Mouse (Mus musculus): ENCODE measurements around the gene Rbm44. TPM values are rescaled to one million over a fixed set of nuclear protein-coding genes. Genes with fewer than 3 reads are reported as not detected.

The Rbm44 gene
- total RNA-seq, 4 experiments from 2014 or later: not detected

DNA sequence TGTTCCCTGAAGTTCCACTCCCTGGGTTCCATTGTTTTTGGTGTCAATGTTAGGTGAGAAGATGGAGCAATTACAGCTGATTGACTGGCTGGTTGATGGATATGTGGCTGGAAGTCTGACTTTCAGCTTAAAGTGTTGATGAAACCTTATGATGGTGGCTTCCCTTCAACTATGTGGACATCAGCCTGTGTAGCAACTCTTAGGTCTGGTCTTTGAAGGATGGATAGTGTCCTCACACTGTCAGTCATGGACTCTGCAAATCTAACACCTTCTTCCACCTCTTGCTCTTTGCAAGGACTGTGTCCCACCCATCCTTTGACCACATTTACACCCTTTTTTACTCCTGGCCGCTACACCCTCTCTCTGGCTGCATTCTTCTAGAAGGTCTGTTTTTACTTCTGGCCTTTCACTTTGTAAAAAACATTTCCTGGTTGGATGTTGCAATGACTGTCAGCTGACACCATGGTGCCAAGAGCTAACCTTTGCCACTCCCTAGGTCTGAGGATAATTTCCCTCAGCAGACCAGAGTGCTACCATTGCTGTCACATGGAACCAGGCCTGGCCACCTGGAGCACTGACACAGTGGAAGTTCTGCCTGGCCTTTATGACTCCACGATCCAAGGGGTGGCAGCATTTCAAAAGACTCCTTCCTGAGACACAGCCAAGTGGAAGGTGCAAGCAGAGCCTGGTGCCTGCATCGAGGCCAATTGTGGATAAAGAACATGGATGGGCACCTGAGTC, 62.6 kb downstream of the Rbm44 start:
- DNase-seq (ENCODE audit: low spot score in 2 of 2): peak in 1 of 2 experiments; percentile 23

DNA sequence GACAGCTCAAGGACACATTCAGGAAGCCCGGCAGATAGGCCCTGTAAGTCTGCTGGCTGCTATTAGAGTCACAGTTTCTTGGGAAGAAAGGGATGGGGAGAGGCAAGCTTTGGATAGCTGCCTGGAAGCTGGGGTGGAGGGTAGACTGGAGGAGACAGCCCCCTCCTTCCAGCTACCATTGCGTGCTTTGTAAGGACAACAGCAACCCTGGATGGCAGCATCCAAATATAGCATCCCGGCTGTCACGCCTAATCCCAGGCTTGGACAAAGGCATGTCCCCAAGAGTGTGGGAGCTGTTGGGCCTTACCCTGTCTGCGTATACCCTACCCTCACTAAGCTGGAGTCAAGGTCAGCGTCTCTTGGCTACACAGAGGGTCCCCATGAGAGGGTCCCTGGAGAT, 64.5 kb downstream of the Rbm44 start:
- peak; percentile 32 to 33 for DNase-seq (ENCODE audit: low spot score in 2 of 2)

DNA sequence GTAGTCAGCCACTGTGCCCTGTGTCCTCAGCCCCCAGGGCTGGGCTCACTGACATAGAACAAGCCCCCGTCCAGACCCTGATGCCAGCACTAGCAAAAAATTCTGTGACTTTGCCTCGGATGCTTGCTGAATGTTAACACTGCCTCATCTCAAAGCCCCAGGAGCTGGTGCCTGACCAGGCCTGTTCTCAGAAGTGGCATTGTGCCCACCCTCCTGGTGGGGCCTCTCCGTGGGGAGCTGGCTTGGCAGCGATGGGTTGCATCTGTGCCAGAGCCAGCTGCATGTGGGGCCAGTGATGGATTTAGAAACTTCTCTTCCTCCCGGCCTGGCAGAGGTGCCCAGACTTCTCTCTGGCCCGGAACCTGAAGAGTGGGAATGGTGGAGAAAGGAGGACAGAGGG, 64.9 kb downstream of the Rbm44 start:
- peak; percentile 79 to 88 for DNase-seq (ENCODE audit: low spot score in 2 of 2)

DNA sequence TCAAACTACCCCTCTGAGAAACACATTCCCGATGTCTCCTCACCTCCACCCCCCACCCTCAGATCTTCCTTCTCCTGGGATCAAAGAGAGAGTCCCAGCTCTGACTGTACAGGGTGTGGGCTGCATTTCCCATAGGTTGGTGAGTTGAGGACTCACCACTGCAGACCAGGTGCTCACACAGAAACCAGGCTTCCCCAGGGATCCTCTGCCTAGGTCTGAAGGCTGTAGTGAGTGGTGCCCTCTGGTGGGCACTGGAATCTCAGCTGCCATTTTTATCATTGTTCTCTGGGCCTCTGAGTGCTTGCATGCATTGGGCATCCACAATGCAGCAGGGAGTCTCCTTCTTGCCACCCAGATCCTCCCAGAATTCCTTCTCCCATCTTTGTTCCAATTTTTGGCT, 66.2 kb downstream of the Rbm44 start:
- DNase-seq (ENCODE audit: low spot score in 2 of 2): no peak

DNA sequence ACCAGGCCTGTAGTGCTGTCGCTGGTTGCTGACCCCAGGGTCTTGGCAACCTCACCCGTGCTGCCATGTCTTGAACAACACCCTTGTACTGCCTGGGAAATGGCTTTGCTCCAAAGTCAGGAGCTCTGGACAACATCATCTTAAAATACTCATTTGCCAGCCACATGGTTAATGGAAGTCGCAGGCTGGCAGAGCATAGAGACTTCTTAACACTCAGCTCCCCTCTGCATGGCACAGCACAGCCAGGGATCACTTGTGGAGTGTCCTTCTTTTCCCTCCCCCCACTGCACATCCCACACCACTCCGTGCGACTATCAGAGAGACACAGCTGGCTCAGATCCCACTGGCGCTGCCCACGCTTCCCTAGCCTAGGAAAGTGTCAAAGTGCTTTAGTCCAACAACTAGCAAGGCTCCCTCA, 66.7 kb downstream of the Rbm44 start:
- no peak for DNase-seq (ENCODE audit: low spot score in 2 of 2)

DNA sequence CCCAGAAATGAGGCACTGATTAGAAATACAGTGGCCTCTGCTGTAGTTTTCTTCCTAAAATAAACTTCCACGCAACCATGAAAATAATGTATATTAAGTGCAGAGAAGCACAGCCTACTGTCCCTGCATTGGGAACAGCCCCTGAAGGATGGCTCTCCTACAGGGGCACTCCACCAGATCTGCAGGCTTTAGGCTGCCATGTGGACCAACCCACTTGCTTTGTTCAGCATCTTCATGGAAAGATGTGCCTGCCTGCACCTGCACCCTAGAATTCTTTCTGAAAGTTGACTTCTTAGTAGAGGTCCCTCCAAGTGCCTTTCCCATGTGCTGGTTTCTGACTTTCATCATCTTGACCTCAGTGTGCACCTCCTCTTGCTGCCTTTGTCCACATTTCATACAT, 70.4 kb downstream of the Rbm44 start:
- no peak for DNase-seq (ENCODE audit: low spot score in 2 of 2)

DNA sequence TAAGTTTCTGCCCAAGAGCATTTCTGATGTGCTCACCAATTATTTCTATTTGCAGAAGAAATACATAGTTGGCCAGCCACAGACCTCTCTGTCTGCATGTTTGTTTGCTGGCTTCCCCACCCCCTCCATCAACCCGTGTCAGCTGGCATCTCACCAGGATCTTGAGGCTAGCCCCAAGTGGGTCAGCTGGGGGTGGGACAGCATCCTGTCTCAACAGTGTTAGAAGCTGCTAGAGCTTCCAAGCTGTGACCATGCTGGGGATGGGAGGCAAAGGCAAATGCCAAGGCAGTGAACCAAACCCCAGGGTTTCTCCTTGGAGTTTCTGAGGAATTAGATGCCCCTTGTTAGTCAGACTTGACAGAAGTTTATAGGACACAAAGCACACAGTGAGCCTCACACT, 71.1 kb downstream of the Rbm44 start:
- DNase-seq (ENCODE audit: low spot score in 2 of 2): no peak

DNA sequence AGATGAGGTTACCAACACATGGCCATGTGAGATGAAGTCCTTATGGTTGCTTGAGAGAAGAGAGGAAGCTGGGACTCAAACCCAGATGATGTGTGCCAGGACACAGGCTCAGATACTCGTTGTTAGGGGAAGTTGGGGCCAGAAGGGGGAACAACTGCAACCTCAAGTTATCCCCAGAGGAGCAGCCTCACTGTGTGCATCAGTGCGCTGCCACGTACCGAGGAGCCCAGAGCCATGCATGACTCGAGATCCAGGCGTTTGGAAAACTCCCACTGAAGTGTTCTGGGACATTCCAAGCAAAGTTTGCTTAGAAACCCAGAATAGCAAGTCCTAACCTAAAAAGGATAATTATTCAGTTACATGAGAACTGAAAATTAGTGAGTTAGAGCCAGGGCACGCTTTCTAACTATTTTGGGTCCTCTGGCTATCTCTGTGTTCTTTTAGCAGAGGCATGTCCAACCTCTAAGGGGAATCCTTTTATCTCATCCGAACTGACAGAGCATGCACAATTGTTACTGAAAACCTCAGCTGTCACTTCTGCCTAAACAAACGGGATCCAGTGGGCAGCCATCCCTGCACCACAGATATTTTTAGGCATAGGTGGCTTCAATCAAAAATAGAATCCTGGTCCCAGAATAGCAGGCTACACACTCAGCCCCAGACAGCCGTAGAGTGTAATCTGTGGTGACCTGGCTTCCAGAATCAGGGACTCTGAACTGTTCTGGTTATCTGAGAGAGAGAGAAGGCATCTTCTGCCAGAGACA, 71.8 kb downstream of the Rbm44 start:
- DNase-seq (ENCODE audit: low spot score in 2 of 2): peak in 1 of 2 experiments; percentile 58

DNA sequence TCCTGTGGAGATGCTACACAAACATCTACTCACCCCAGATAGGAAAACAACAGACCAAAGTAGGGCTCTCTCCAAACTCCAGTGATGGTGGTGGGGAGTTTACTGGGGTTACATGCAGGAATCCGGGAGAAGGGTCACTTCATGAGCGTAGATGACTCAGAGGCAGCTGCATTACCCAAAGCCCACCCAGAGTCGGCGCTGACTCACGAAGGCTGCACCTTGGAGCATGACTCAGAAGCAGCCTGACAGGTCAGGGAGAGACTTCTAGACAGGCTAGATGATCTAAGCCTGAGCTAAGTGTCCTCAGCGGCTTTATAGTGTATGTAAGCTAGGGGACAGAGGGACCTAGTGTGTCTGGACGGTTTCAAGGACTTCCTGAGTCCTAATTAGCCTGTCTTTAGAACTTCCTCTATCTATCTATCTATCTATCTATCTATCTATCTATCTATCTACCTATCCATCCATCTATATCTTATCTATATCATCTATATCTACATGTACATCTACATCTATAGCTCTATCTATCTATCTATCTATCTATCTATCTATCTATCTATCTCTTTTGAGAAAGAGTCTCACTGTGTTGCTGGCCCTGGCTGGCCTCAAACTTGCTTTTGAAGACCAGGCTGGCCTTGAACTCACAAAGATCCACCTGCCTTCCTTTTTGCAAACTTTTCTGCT, 74.9 kb downstream of the Rbm44 start:
- DNase-seq (ENCODE audit: low spot score in 2 of 2): no peak

DNA sequence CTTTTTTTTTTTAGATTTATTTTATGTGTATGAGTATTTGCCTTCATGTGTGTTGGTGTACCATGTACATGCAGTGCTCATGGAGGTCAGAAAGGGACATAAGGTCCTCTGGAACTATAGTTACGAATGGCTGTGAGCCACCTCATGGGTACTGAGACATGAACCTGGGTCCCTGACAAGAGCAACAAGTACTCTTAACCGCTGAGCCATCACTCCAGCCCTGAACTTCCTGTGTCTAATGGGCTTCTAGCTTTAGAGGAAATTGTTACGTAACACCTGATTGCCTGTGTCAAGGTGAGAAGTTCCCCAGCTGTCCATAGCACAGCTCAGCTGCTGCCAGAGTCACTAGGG, 75.4 kb downstream of the Rbm44 start:
- no peak for DNase-seq (ENCODE audit: low spot score in 2 of 2)

Other genes with a start within 250 kb of the Rbm44 start
- gene Mlph, start 230.0 kb upstream of the Rbm44 start, total RNA-seq (2022): under 1 TPM; 0.27 to 0.54 (median 0.31) TPM
- gene Prlh, start 192.0 kb upstream of the Rbm44 start, total RNA-seq (2022): not detected
- gene Rab17, start 175.4 kb upstream of the Rbm44 start, total RNA-seq (2022): not detected
- 100 to 1,000 TPM; 104 to 126 (median 123) TPM for gene Lrrfip1, start 146.4 kb upstream of the Rbm44 start, total RNA-seq (2022)
- gene Ramp1, start 34.7 kb downstream of the Rbm44 start, total RNA-seq (2022): 10 to 100 TPM; 10.7 to 19.5 (median 15.8) TPM
- 10 to 100 TPM; 49.2 to 54.3 (median 50.0) TPM for gene Ube2f, start 105.2 kb downstream of the Rbm44 start, total RNA-seq (2022)
- gene Scly, start 153.2 kb downstream of the Rbm44 start, total RNA-seq (2022): 1 to 10 TPM; 8.3 to 9.8 (median 9.1) TPM
- not detected for gene Espnl, start 177.0 kb downstream of the Rbm44 start, total RNA-seq (2022)
- gene Klhl30, start 205.9 kb downstream of the Rbm44 start, total RNA-seq (2022): 10 to 100 TPM; 56.3 to 72.6 (median 60.8) TPM
- gene Erfe, start 221.3 kb downstream of the Rbm44 start, total RNA-seq (2022): 1 to 10 TPM in 1 of 4 experiments, under 1 TPM in 2, not detected in 1; 0.32 to 2.1 (median 0.63) TPM

Data from gastrocnemius, adult 8-10 months (tissue).